Mouse (Mus musculus) liver, embryonic 11.5 days (tissue): Measurements from ENCODE around the gene Bnc2. TPM values are rescaled to one million over a fixed set of nuclear protein-coding genes. Genes with fewer than 3 reads are reported as not detected.

Experiments used
- polyA plus RNA-seq: library from polyadenylated mRNA; unstranded; fragments of >200 nt; fragmentation: Nextera tagmentation; extraction: Ambion mirVana; gene quantifications from 2 replicates; pipeline ENCODE4 v1.2.1, GENCODE M21; 2014

The Bnc2 gene
- polyA plus RNA-seq, 1 experiment from 2014 or later = 7.0 TPM

Other genes starting within 250 kb of the Bnc2 start
- 4.0 TPM in 2 replicates for gene Cntln, start 209.0 kb upstream of the Bnc2 start, polyA plus RNA-seq